Mouse (Mus musculus) testis, postnatal 10 days (tissue): Measurements from ENCODE around the gene Adgrv1.
A peak's percentile ranks its signal among the peaks of the same experiment; 100 is the strongest.
"Not testable (repeated sequence)": the region's sequence is repeated elsewhere in the genome, so short reads cannot be mapped to it uniquely, and the experiment has no call there.

Experiments used
- DNase-seq: peaks from one replicate; pipeline ENCODE4 v3.0.0; 2021; ENCODE audit warnings: low spot score

Adgrv1 gene

GRCm38 (mm10) chr13:81632720-81633415, at the start of gene Adgrv1:
Gene Adgrv1 (minus strand): TSS chr13:81633154.
- DNase-seq: peak; percentile 81

GRCm38 (mm10) chr13:81675333-81675732, 42.4 kb upstream of the Adgrv1 start:
- no peak for DNase-seq

- no peak for DNase-seq
These were observed 34.8 kb upstream of the Adgrv1 start for GRCm38 (mm10) chr13:81667713-81668112.

GRCm38 (mm10) chr13:81664331-81664698, 31.4 kb upstream of the Adgrv1 start:
- no peak for DNase-seq

- DNase-seq: no peak
These were observed 30.8 kb upstream of the Adgrv1 start for GRCm38 (mm10) chr13:81663566-81664330.

GRCm38 (mm10) chr13:81658053-81658752, 25.2 kb upstream of the Adgrv1 start:
- no peak for DNase-seq

GRCm38 (mm10) chr13:81657351-81658052, 24.5 kb upstream of the Adgrv1 start, which contains the start of gene Lysmd3:
Gene Lysmd3 (plus strand): TSS chr13:81657663.
- DNase-seq: peak; percentile 94

GRCm38 (mm10) chr13:81657008-81657350, 24.0 kb upstream of the Adgrv1 start:
- DNase-seq: no peak

GRCm38 (mm10) chr13:81656091-81656850, 23.3 kb upstream of the Adgrv1 start:
- peak; percentile 54 for DNase-seq

- DNase-seq: not testable (repeated sequence)
These were observed 17.4 kb upstream of the Adgrv1 start for GRCm38 (mm10) chr13:81650382-81650781.

- no peak for DNase-seq
These were observed 13.4 kb upstream of the Adgrv1 start for GRCm38 (mm10) chr13:81646348-81646747.

GRCm38 (mm10) chr13:81644047-81644565, 11.2 kb upstream of the Adgrv1 start:
- DNase-seq: no peak

GRCm38 (mm10) chr13:81642491-81643149, 9.7 kb upstream of the Adgrv1 start:
- DNase-seq: no peak

GRCm38 (mm10) chr13:81641289-81642045, 8.5 kb upstream of the Adgrv1 start:
- peak; percentile 70 for DNase-seq

- DNase-seq: no peak
These were observed 7.9 kb upstream of the Adgrv1 start for GRCm38 (mm10) chr13:81640881-81641280.

- no peak for DNase-seq
These were observed 6.7 kb upstream of the Adgrv1 start for GRCm38 (mm10) chr13:81639624-81640023.

- DNase-seq: no peak
These were observed 2.4 kb downstream of the Adgrv1 start for GRCm38 (mm10) chr13:81630566-81630965.

GRCm38 (mm10) chr13:81629395-81629794, 3.6 kb downstream of the Adgrv1 start:
- DNase-seq: no peak

GRCm38 (mm10) chr13:81628631-81629190, 4.2 kb downstream of the Adgrv1 start:
- no peak for DNase-seq

GRCm38 (mm10) chr13:81627861-81628260, 5.1 kb downstream of the Adgrv1 start:
- DNase-seq: not testable (repeated sequence)
